Mouse (Mus musculus) heart, embryonic 14.5 days (tissue): Measurements from ENCODE around the gene Chrna7. TPM values are rescaled to one million over a fixed set of nuclear protein-coding genes. Genes with fewer than 3 reads are reported as not detected.

Source experiments
- ATAC-seq: fragments of 200-750 bp; cut with Nextera tagmentation; 2 replicates; pipeline ENCODE4 v1.8.0; 2017; ENCODE audit warnings: low read depth, moderate TSS enrichment; ENCODE audit not compliant: insufficient number of reproducible peaks, insufficient read depth, low FRiP score
- H3K27ac ChIP-seq, 2 experiments: fragments of 200-500 bp in 1 of 2; fragments of 300-500 bp in 1 of 2; sonication (generic) in 1 of 2; replicated peaks in 1 of 2; 2 replicates each; pipeline ENCODE4 v1.5.1; 2012 to 2014; ENCODE audit warnings: low read depth in 2 of 2, low read length in 2 of 2, control low read depth in 1 of 2, mild to moderate bottlenecking in 1 of 2, mixed read lengths in 1 of 2; ENCODE audit not compliant: control insufficient read depth in 1 of 2, insufficient read depth in 1 of 2
- H3K27me3 ChIP-seq: fragments of 300-500 bp; sonication (generic); 2 replicates; pipeline ENCODE4 v1.6.1; 2014; ENCODE audit warnings: mild to moderate bottlenecking, low read length, control low read depth; ENCODE audit not compliant: control insufficient read depth, insufficient read depth
- H3K36me3 ChIP-seq: fragments of 300-500 bp; sonication (generic); 2 replicates; pipeline ENCODE4 v1.6.1; 2014; ENCODE audit warnings: mild to moderate bottlenecking, control low read depth, low read length, mixed read lengths; ENCODE audit not compliant: control insufficient read depth, insufficient read depth
- H3K4me1 ChIP-seq, 2 experiments: fragments of 200-500 bp in 1 of 2; fragments of 300-500 bp in 1 of 2; sonication (generic) in 1 of 2; 2 replicates each; pipeline ENCODE4 v1.6.1; 2012 to 2014; ENCODE audit warnings: low read length in 2 of 2, control low read depth in 1 of 2, mixed read lengths in 1 of 2; ENCODE audit not compliant: control insufficient read depth in 2 of 2, insufficient read depth in 2 of 2
- H3K4me2 ChIP-seq: fragments of 300-500 bp; sonication (generic); 2 replicates; pipeline ENCODE4 v1.6.1; 2014; ENCODE audit warnings: mild to moderate bottlenecking, low read length
- H3K4me3 ChIP-seq, 2 experiments: fragments of 200-500 bp in 1 of 2; fragments of 300-500 bp in 1 of 2; sonication (generic) in 1 of 2; 2 replicates each; pipeline ENCODE4 v1.5.1; 2012 to 2014; ENCODE audit warnings: low read length in 2 of 2, mild to moderate bottlenecking in 2 of 2, control low read depth in 1 of 2, low read depth in 1 of 2, moderate library complexity in 1 of 2; ENCODE audit not compliant: control insufficient read depth in 1 of 2, insufficient read depth in 1 of 2
- H3K9ac ChIP-seq: fragments of 300-500 bp; sonication (generic); 2 replicates; pipeline ENCODE4 v1.6.1; 2014; ENCODE audit warnings: mild to moderate bottlenecking, low read length
- H3K9me3 ChIP-seq: fragments of 300-500 bp; sonication (generic); 2 replicates; pipeline ENCODE4 v1.6.1; 2016; ENCODE audit warnings: low read length, control low read depth; ENCODE audit not compliant: control insufficient read depth
- WGBS: fragments of 180-500 bp; shearing (Covaris S2); extraction: QIAGEN DNeasy Blood & Tissue Kit; methylation state at CpG from one replicate; pipeline ENCODE4 v1.1.7; 2014; 5-methylcytosine and 5-hydroxymethylcytosine counted together
- polyA plus RNA-seq: library from polyadenylated mRNA; unstranded; fragments of >200 nt; fragmentation: Nextera tagmentation; extraction: Ambion mirVana; gene quantifications from 2 replicates; pipeline ENCODE4 v1.2.1, GENCODE M21; 2014

The Chrna7 gene
- polyA plus RNA-seq, 1 experiment from 2014 or later, result 0.38 TPM

- no peak overlapping the region for H3K4me2 ChIP-seq
- H3K9ac ChIP-seq, result no peak overlapping the region
- H3K36me3 ChIP-seq, result no peaks in the 10 kb centered on the region
- ATAC-seq, result no peak
- H3K27ac ChIP-seq, result no peak overlapping the region
- no peaks in the 10 kb centered on the region for H3K9me3 ChIP-seq
- 59% methylated on average over 2 of the region's 2 CpGs for WGBS
- H3K27me3 ChIP-seq, result no peaks in the 10 kb centered on the region
- H3K4me1 ChIP-seq, result no peaks in the 10 kb centered on the region
- no peak overlapping the region for H3K4me3 ChIP-seq
Measured at GRCm38 (mm10) chr7:63195560-63195959, 16.8 kb downstream of the Chrna7 start.

GRCm38 (mm10) chr7:63189647-63190534, 22.5 kb downstream of the Chrna7 start:
- Histone ChIP-seq H3K9me3 (no peaks in the 10 kb centered on the region), H3K27me3 (no peaks in the 10 kb centered on the region), H3K9ac (no peak overlapping the region), H3K4me1 (no peaks in the 10 kb centered on the region), H3K27ac (no peak overlapping the region), H3K4me2 (no peak overlapping the region), H3K36me3 (no peaks in the 10 kb centered on the region), H3K4me3 (no peak overlapping the region)
- 87% methylated on average over 13 of the region's 13 CpGs for WGBS
- no peak for ATAC-seq

- Histone ChIP-seq H3K4me3 (no peak overlapping the region), H3K4me2 (no peak overlapping the region), H3K36me3 (no peaks in the 10 kb centered on the region), H3K9me3 (0 out of 2 replicates have a peak, but pooled peaks cover 5% of the 10 kb centered on the region), H3K27me3 (no peaks in the 10 kb centered on the region), H3K27ac (no peak overlapping the region), H3K9ac (no peak overlapping the region), H3K4me1 (no peaks in the 10 kb centered on the region)
- WGBS, result 82% methylated on average over 3 of the region's 3 CpGs
- no peak for ATAC-seq
Measured at GRCm38 (mm10) chr7:63170063-63170787, 42.1 kb downstream of the Chrna7 start.

- ATAC-seq, result no peak
- Histone ChIP-seq H3K4me1 (no peaks in the 10 kb centered on the region), H3K4me2 (no peak overlapping the region), H3K9ac (no peak overlapping the region), H3K27me3 (no peaks in the 10 kb centered on the region), H3K4me3 (no peak overlapping the region), H3K9me3 (no peaks in the 10 kb centered on the region), H3K36me3 (no peaks in the 10 kb centered on the region), H3K27ac (no peak overlapping the region)
- 81% methylated on average over 3 of the region's 3 CpGs for WGBS
Measured at GRCm38 (mm10) chr7:63164617-63165016, 47.8 kb downstream of the Chrna7 start.

- Histone ChIP-seq H3K4me1 (no peaks in the 10 kb centered on the region), H3K4me2 (no peak overlapping the region), H3K9me3 (no peaks in the 10 kb centered on the region), H3K36me3 (no peaks in the 10 kb centered on the region), H3K4me3 (no peak overlapping the region), H3K27ac (no peak overlapping the region), H3K27me3 (no peaks in the 10 kb centered on the region), H3K9ac (no peak overlapping the region)
- 74% methylated on average over 7 of the region's 7 CpGs for WGBS
- no peak for ATAC-seq
Measured at GRCm38 (mm10) chr7:63162272-63162864, 50.0 kb downstream of the Chrna7 start.

GRCm38 (mm10) chr7:63153239-63153638, 59.1 kb downstream of the Chrna7 start:
- Histone ChIP-seq H3K4me3 (no peak overlapping the region), H3K9me3 (no peaks in the 10 kb centered on the region), H3K27ac (no peak overlapping the region), H3K9ac (no peak overlapping the region), H3K4me1 (no peaks in the 10 kb centered on the region), H3K4me2 (no peak overlapping the region), H3K36me3 (no peaks in the 10 kb centered on the region), H3K27me3 (no peaks in the 10 kb centered on the region)
- no peak for ATAC-seq
- WGBS, result 42% methylated on average over 1 of the region's 1 CpGs

- Histone ChIP-seq H3K36me3 (no peaks in the 10 kb centered on the region), H3K4me1 (no peaks in the 10 kb centered on the region), H3K4me3 (no peak overlapping the region), H3K4me2 (no peak overlapping the region), H3K27me3 (no peaks in the 10 kb centered on the region), H3K27ac (no peak overlapping the region), H3K9ac (no peak overlapping the region), H3K9me3 (no peaks in the 10 kb centered on the region)
- ATAC-seq, result no peak
- 80% methylated on average over 3 of the region's 3 CpGs for WGBS
Measured at GRCm38 (mm10) chr7:63148740-63149139, 63.6 kb downstream of the Chrna7 start.
